Mouse (Mus musculus): ENCODE results near the gene Ankrd34c. TPM values are rescaled to one million over a fixed set of nuclear protein-coding genes. Genes with fewer than 3 reads are reported as not detected.

Gene Ankrd34c
- polyA plus RNA-seq, 1 experiment = not detected

- H3K9ac ChIP-seq (ENCODE audit: low read depth, poor library complexity, severe bottlenecking) = no peak overlapping the region
- H3K36me3 ChIP-seq (ENCODE audit: control insufficient read depth, insufficient read depth, low read length, poor library complexity, severe bottlenecking) = no peaks in the 10 kb centered on the region
- no peak overlapping the region for H3K4me3 ChIP-seq (ENCODE audit: low read depth, low read length)
- no peak for TF ChIP-seq CTCF (IDR thresholded peaks at IDR 0.05; ENCODE audit: low read depth, low read length)
- TF ChIP-seq POLR2A (IDR thresholded peaks at IDR 0.05; ENCODE audit: insufficient read depth, low read length) = no peak
- TF ChIP-seq EP300 (IDR thresholded peaks at IDR 0.05; ENCODE audit: insufficient read depth, low read depth, low read length) = no peak
- no peaks in the 10 kb centered on the region for H3K27me3 ChIP-seq (ENCODE audit: control insufficient read depth, insufficient read depth, low read length, poor library complexity, severe bottlenecking)
- no peaks in the 10 kb centered on the region for H3K9me3 ChIP-seq (replicated peaks; ENCODE audit: control insufficient read depth, insufficient read depth, low read length, poor library complexity, severe bottlenecking)
- no peak overlapping the region for H3K27ac ChIP-seq (ENCODE audit: insufficient read depth, low read length)
- H3K4me1 ChIP-seq (ENCODE audit: control insufficient read depth, insufficient read depth, low read length) = no peaks in the 10 kb centered on the region
Measured at GRCm38 (mm10) chr9:89689179-89689578, 49.1 kb downstream of the Ankrd34c start.

- Histone ChIP-seq H3K27me3 (ENCODE audit: control insufficient read depth, insufficient read depth, low read length, poor library complexity, severe bottlenecking) (0 out of 2 replicates have a peak, but pooled peaks cover 1% of the 10 kb centered on the region), H3K9me3 (replicated peaks; ENCODE audit: control insufficient read depth, insufficient read depth, low read length, poor library complexity, severe bottlenecking) (no peaks in the 10 kb centered on the region), H3K4me3 (ENCODE audit: low read depth, low read length) (no peak overlapping the region), H3K36me3 (ENCODE audit: control insufficient read depth, insufficient read depth, low read length, poor library complexity, severe bottlenecking) (no peaks in the 10 kb centered on the region), H3K27ac (ENCODE audit: insufficient read depth, low read length) (no peak overlapping the region), H3K9ac (ENCODE audit: low read depth, poor library complexity, severe bottlenecking) (no peak overlapping the region), H3K4me1 (ENCODE audit: control insufficient read depth, insufficient read depth, low read length) (no peaks in the 10 kb centered on the region)
- TF ChIP-seq POLR2A (IDR thresholded peaks at IDR 0.05; ENCODE audit: insufficient read depth, low read length) (no peak), CTCF (IDR thresholded peaks at IDR 0.05; ENCODE audit: low read depth, low read length) (peak; percentile 35)
Measured at GRCm38 (mm10) chr9:89687503-89688226, 50.6 kb downstream of the Ankrd34c start.

- no peak for TF ChIP-seq POLR2A (IDR thresholded peaks at IDR 0.05; ENCODE audit: insufficient read depth, low read length)
- TF ChIP-seq EP300 (IDR thresholded peaks at IDR 0.05; ENCODE audit: insufficient read depth, low read depth, low read length) = no peak
- TF ChIP-seq CTCF (IDR thresholded peaks at IDR 0.05; ENCODE audit: low read depth, low read length) = no peak
- no peaks in the 10 kb centered on the region for H3K9me3 ChIP-seq (replicated peaks; ENCODE audit: control insufficient read depth, insufficient read depth, low read length, poor library complexity, severe bottlenecking)
- H3K4me1 ChIP-seq (ENCODE audit: control insufficient read depth, insufficient read depth, low read length) = no peaks in the 10 kb centered on the region
- H3K27ac ChIP-seq (ENCODE audit: insufficient read depth, low read length) = no peak overlapping the region
- 0 out of 2 replicates have a peak, but pooled peaks cover 1% of the 10 kb centered on the region for H3K27me3 ChIP-seq (ENCODE audit: control insufficient read depth, insufficient read depth, low read length, poor library complexity, severe bottlenecking)
- H3K4me3 ChIP-seq (ENCODE audit: low read depth, low read length) = no peak overlapping the region
- H3K9ac ChIP-seq (ENCODE audit: low read depth, poor library complexity, severe bottlenecking) = no peak overlapping the region
- no peaks in the 10 kb centered on the region for H3K36me3 ChIP-seq (ENCODE audit: control insufficient read depth, insufficient read depth, low read length, poor library complexity, severe bottlenecking)
Measured at GRCm38 (mm10) chr9:89686262-89686661, 52.0 kb downstream of the Ankrd34c start.

- Histone ChIP-seq H3K9me3 (replicated peaks; ENCODE audit: control insufficient read depth, insufficient read depth, low read length, poor library complexity, severe bottlenecking) (no peaks in the 10 kb centered on the region), H3K9ac (ENCODE audit: low read depth, poor library complexity, severe bottlenecking) (no peak overlapping the region), H3K36me3 (ENCODE audit: control insufficient read depth, insufficient read depth, low read length, poor library complexity, severe bottlenecking) (no peaks in the 10 kb centered on the region), H3K4me3 (ENCODE audit: low read depth, low read length) (no peak overlapping the region), H3K27ac (ENCODE audit: insufficient read depth, low read length) (no peak overlapping the region), H3K27me3 (ENCODE audit: control insufficient read depth, insufficient read depth, low read length, poor library complexity, severe bottlenecking) (0 out of 2 replicates have a peak, but pooled peaks cover 1% of the 10 kb centered on the region), H3K4me1 (ENCODE audit: control insufficient read depth, insufficient read depth, low read length) (no peaks in the 10 kb centered on the region)
- no peak for TF ChIP-seq POLR2A (IDR thresholded peaks at IDR 0.05; ENCODE audit: insufficient read depth, low read length)
- TF ChIP-seq EP300 (IDR thresholded peaks at IDR 0.05; ENCODE audit: insufficient read depth, low read depth, low read length) = no peak
- TF ChIP-seq CTCF (IDR thresholded peaks at IDR 0.05; ENCODE audit: low read depth, low read length) = peak; percentile 12
Measured at GRCm38 (mm10) chr9:89678974-89679373, 59.3 kb downstream of the Ankrd34c start.

Other genes with a start within 250 kb of the Ankrd34c start
- gene Minar1, start 115.3 kb downstream of the Ankrd34c start, polyA plus RNA-seq (2011; ENCODE audit: insufficient read depth, insufficient read length, low read depth, missing spikeins) = 0.10 and 0.12 TPM in 2 replicates
- 12.8 and 18.8 TPM in 2 replicates for gene Tmed3, start 33.4 kb downstream of the Ankrd34c start, polyA plus RNA-seq (2011; ENCODE audit: insufficient read depth, insufficient read length, low read depth, missing spikeins)
- gene Rasgrf1, start 171.4 kb upstream of the Ankrd34c start, polyA plus RNA-seq (2011; ENCODE audit: insufficient read depth, insufficient read length, low read depth, missing spikeins) = 0.20 TPM in 1 of 2 replicates, not detected in the other